10 mouse cellular contexts compared by ENCODE assay signal in genomic region chr6:97740851-97741201, GRCm38 (mm10).
DNase-seq lines count a peak whose midpoint lies in the region; ATAC-seq and TF ChIP-seq lines count a peak whose summit lies in the region.
"Had no signal": no experiment of that assay in that cellular context is flagged by ENCODE, and none has a peak within 500 bp of the region (broad histone marks: within the 10 kb centered on the region; RNA-seq: fewer than 3 reads in every experiment).

No protein-coding gene starts in this region.

- no peak overlapping the region for H3K27ac ChIP-seq in liver, embryonic 11.5 days (ENCODE audit: low read depth, low read length)
- H3K27ac ChIP-seq in liver, postnatal 0 days (ENCODE audit: low read depth) = no peak overlapping the region
- H3K27ac ChIP-seq in limb, embryonic 13.5 days = no peak overlapping the region
- no peak overlapping the region for H3K27ac ChIP-seq in neural tube, embryonic 15.5 days (replicated peaks)
- H3K27ac ChIP-seq: liver, embryonic 15.5 days had no signal

- TF ChIP-seq CTCF in liver, postnatal 0 days (IDR thresholded peaks at IDR 0.05; ENCODE audit: low read depth) = no peak

- H3K27me3 ChIP-seq in liver, embryonic 11.5 days (replicated peaks; ENCODE audit: control insufficient read depth, insufficient read depth, low read length) = no peaks in the 10 kb centered on the region
- H3K27me3 ChIP-seq in liver, postnatal 0 days (ENCODE audit: insufficient read depth, low read length) = no peaks in the 10 kb centered on the region
- H3K27me3 ChIP-seq in limb, embryonic 13.5 days = peaks cover 10% of the 10 kb centered on the region
- no peaks in the 10 kb centered on the region for H3K27me3 ChIP-seq in neural tube, embryonic 15.5 days (replicated peaks)

- no peaks in the 10 kb centered on the region for H3K4me1 ChIP-seq in liver, embryonic 11.5 days (replicated peaks; ENCODE audit: control insufficient read depth, insufficient read depth, low read length)
- no peaks in the 10 kb centered on the region for H3K4me1 ChIP-seq in liver, postnatal 0 days (ENCODE audit: insufficient read depth)
- H3K4me1 ChIP-seq in limb, embryonic 13.5 days = peaks cover 10% of the 10 kb centered on the region; the same call in 1 of the 2 replicates
- peaks cover 13% of the 10 kb centered on the region for H3K4me1 ChIP-seq in neural tube, embryonic 15.5 days
- H3K4me1 ChIP-seq: liver, embryonic 15.5 days had no signal

- no peak overlapping the region for H3K9ac ChIP-seq in liver, embryonic 11.5 days (ENCODE audit: low read depth, low read length)
- H3K9ac ChIP-seq in liver, postnatal 0 days (replicated peaks) = no peak overlapping the region
- H3K9ac ChIP-seq in limb, embryonic 13.5 days = 0 out of 2 replicates have a peak overlapping the region, but pooled peaks have one; percentile 35
- H3K9ac ChIP-seq in neural tube, embryonic 15.5 days (replicated peaks) = no peak overlapping the region
- H3K9ac ChIP-seq: liver, embryonic 15.5 days had no signal

- no peaks in the 10 kb centered on the region for H3K9me3 ChIP-seq in liver, embryonic 11.5 days (ENCODE audit: control insufficient read depth, low read length)
- H3K9me3 ChIP-seq in liver, postnatal 0 days (ENCODE audit: low read length) = no peaks in the 10 kb centered on the region
- H3K9me3 ChIP-seq in limb, embryonic 13.5 days = no peaks in the 10 kb centered on the region
- H3K9me3 ChIP-seq in neural tube, embryonic 15.5 days (replicated peaks) = no peaks in the 10 kb centered on the region
- H3K9me3 ChIP-seq: liver, embryonic 15.5 days had no signal

- peak overlapping the region; percentile 29; the same call in 1 of the 2 replicates for H3K4me2 ChIP-seq in liver, embryonic 11.5 days
- H3K4me2 ChIP-seq in liver, postnatal 0 days (ENCODE audit: low read depth, low read length) = no peak overlapping the region
- peak overlapping the region; percentile 62 for H3K4me2 ChIP-seq in limb, embryonic 13.5 days (replicated peaks)
- H3K4me2 ChIP-seq in neural tube, embryonic 15.5 days = peak overlapping the region; percentile 36; the same call in 1 of the 2 replicates
- H3K4me2 ChIP-seq: liver, embryonic 15.5 days had no signal

- DNase-seq in embryo, embryonic 10 days (ENCODE audit: low spot score) = peak; percentile 45
- no peak for DNase-seq in embryo, embryonic 9.5 days (ENCODE audit: extremely low spot score)
- DNase-seq in liver, embryonic 11.5 days (ENCODE audit: low spot score) = no peak
- no peak for DNase-seq in liver, postnatal 0 days
- no peak for DNase-seq in cerebellum, adult 18-20 months
- no peak for DNase-seq in layer of hippocampus, postnatal 14 days (ENCODE audit: low spot score in 2 of 2)

- no peak for TF ChIP-seq EP300 in liver, postnatal 0 days (IDR thresholded peaks at IDR 0.05; ENCODE audit: low read depth)

- 61% methylated on average over 11 of the region's 11 CpGs for WGBS in liver, embryonic 11.5 days
- WGBS in liver, postnatal 0 days (ENCODE audit: insufficient replicate concordance) = 64% methylated on average over 11 of the region's 11 CpGs
- WGBS in limb, embryonic 13.5 days = 17% methylated on average over 11 of the region's 11 CpGs
- 40% methylated on average over 11 of the region's 11 CpGs for WGBS in neural tube, embryonic 15.5 days

- no peak for ATAC-seq in liver, embryonic 11.5 days (replicated peaks; ENCODE audit: low FRiP score)
- no peak for ATAC-seq in liver, postnatal 0 days
- ATAC-seq in limb, embryonic 13.5 days (ENCODE audit: low FRiP score, low read depth) = no peak
- peak; percentile 31; the same call in 1 of the 2 replicates for ATAC-seq in neural tube, embryonic 15.5 days (ENCODE audit: low FRiP score)
- ATAC-seq: Patski had no signal

- H3K36me3 ChIP-seq in liver, embryonic 11.5 days (ENCODE audit: control insufficient read depth, insufficient read depth, low read length) = no peaks in the 10 kb centered on the region
- no peaks in the 10 kb centered on the region for H3K36me3 ChIP-seq in liver, postnatal 0 days (replicated peaks; ENCODE audit: insufficient read depth, low read length)
- no peaks in the 10 kb centered on the region for H3K36me3 ChIP-seq in limb, embryonic 13.5 days
- H3K36me3 ChIP-seq in neural tube, embryonic 15.5 days = no peaks in the 10 kb centered on the region
- H3K36me3 ChIP-seq: liver, embryonic 15.5 days had no signal

- H3K4me3 ChIP-seq in liver, embryonic 11.5 days (ENCODE audit: low read depth, low read length) = no peak overlapping the region
- H3K4me3 ChIP-seq in liver, postnatal 0 days (ENCODE audit: low read depth, low read length) = no peak overlapping the region
- peak overlapping the region; percentile 23; the same call in 1 of the 2 replicates for H3K4me3 ChIP-seq in limb, embryonic 13.5 days
- no peak overlapping the region for H3K4me3 ChIP-seq in neural tube, embryonic 15.5 days (replicated peaks)
- H3K4me3 ChIP-seq: liver, embryonic 15.5 days had no signal
